Comparison of ENCODE assay signal across 15 mouse cellular contexts in the genomic region with DNA sequence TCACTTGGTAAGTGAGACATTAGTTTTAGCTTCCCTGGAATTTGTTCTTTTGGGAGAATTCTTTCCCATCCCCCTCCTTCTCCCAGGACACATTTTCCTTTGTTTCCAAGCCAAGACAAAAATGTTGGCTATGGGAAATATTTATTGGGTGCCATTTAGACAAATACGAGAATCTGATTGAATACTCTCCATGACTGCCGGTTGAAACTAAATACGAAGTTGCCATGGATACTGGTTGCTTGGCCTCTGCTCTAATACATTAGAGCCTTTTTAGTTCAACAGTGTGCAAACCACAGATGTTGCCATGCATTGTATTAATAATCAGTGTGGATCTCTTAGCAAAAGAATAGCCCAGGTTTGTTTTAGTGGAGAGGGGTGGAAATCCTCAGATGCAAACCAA.
DNase-seq lines count a peak whose midpoint lies in the region; ATAC-seq and TF ChIP-seq lines count a peak whose summit lies in the region.
"Had no signal": no experiment of that assay in that cellular context is flagged by ENCODE, and none has a peak within 500 bp of the region (broad histone marks: within the 10 kb centered on the region; RNA-seq: fewer than 3 reads in every experiment).

No protein-coding gene starts in this region.

- H3K4me1 ChIP-seq in forebrain, embryonic 13.5 days: no peaks in the 10 kb centered on the region
- no peaks in the 10 kb centered on the region for H3K4me1 ChIP-seq in forebrain, embryonic 11.5 days (replicated peaks; ENCODE audit: control insufficient read depth, insufficient read depth, low read length)
- no peaks in the 10 kb centered on the region; the same call in 1 of the 2 replicates for H3K4me1 ChIP-seq in midbrain, embryonic 11.5 days (ENCODE audit: control insufficient read depth, insufficient read depth, low read length)
- peaks cover 7% of the 10 kb centered on the region for H3K4me1 ChIP-seq in midbrain, embryonic 10.5 days
- no peaks in the 10 kb centered on the region; the same call in 1 of the 2 replicates for H3K4me1 ChIP-seq in hindbrain, postnatal 0 days (ENCODE audit: insufficient read depth, low read length)
- H3K4me1 ChIP-seq in neural tube, embryonic 14.5 days (ENCODE audit: control insufficient read depth, insufficient read depth, low read length): no peaks in the 10 kb centered on the region; the same call in 1 of the 2 replicates

- DNase-seq in forebrain, embryonic 11.5 days (ENCODE audit: low spot score): no peak
- no peak for DNase-seq in midbrain, embryonic 11.5 days (ENCODE audit: low spot score, missing footprints)
- DNase-seq in midbrain, embryonic 10.5 days (ENCODE audit: low spot score): no peak
- DNase-seq in hindbrain, postnatal 0 days (ENCODE audit: low spot score): peak; percentile 6
- DNase-seq in gastrocnemius, postnatal 4 days (ENCODE audit: low spot score in 2 of 2): no peak
- no peak for DNase-seq in frontal cortex, postnatal 36 days (ENCODE audit: low spot score in 2 of 2)
- DNase-seq: adrenal gland, postnatal 10 days; cerebellum, postnatal 14 days; kidney, adult 18-20 months; kidney, postnatal 25 days; lung, adult 2 months; thymus, adult 18-20 months had no signal

- no peak overlapping the region for H3K4me2 ChIP-seq in forebrain, embryonic 13.5 days
- no peak overlapping the region for H3K4me2 ChIP-seq in forebrain, embryonic 11.5 days (ENCODE audit: low read depth, low read length, severe bottlenecking)
- H3K4me2 ChIP-seq in midbrain, embryonic 11.5 days: no peak overlapping the region
- H3K4me2 ChIP-seq in hindbrain, postnatal 0 days (ENCODE audit: low read depth, low read length): no peak overlapping the region
- H3K4me2 ChIP-seq in neural tube, embryonic 14.5 days (ENCODE audit: low read depth, low read length): no peak overlapping the region
- H3K4me2 ChIP-seq: heart, embryonic 12.5 days had no signal

- no peaks in the 10 kb centered on the region for H3K27me3 ChIP-seq in forebrain, embryonic 13.5 days
- H3K27me3 ChIP-seq in forebrain, embryonic 11.5 days (ENCODE audit: control insufficient read depth, insufficient read depth, low read length): no peaks in the 10 kb centered on the region
- no peaks in the 10 kb centered on the region for H3K27me3 ChIP-seq in midbrain, embryonic 11.5 days (ENCODE audit: control insufficient read depth, insufficient read depth, low read length)
- no peaks in the 10 kb centered on the region for H3K27me3 ChIP-seq in midbrain, embryonic 10.5 days (ENCODE audit: low read depth, poor library complexity, severe bottlenecking)
- H3K27me3 ChIP-seq in hindbrain, postnatal 0 days (ENCODE audit: insufficient read depth, low read length): no peaks in the 10 kb centered on the region
- no peaks in the 10 kb centered on the region for H3K27me3 ChIP-seq in neural tube, embryonic 14.5 days (ENCODE audit: control insufficient read depth, insufficient read depth, low read length)
- H3K27me3 ChIP-seq: heart, embryonic 12.5 days had no signal

- no peak overlapping the region for H3K27ac ChIP-seq in forebrain, embryonic 13.5 days
- no peak overlapping the region for H3K27ac ChIP-seq in forebrain, embryonic 11.5 days (ENCODE audit: low read depth, low read length)
- H3K27ac ChIP-seq in midbrain, embryonic 11.5 days (ENCODE audit: low read depth, low read length): no peak overlapping the region
- no peak overlapping the region for H3K27ac ChIP-seq in midbrain, embryonic 10.5 days (replicated peaks)
- H3K27ac ChIP-seq in hindbrain, postnatal 0 days: no peak overlapping the region
- no peak overlapping the region for H3K27ac ChIP-seq in neural tube, embryonic 14.5 days (ENCODE audit: low read depth, low read length)

- no peak overlapping the region for H3K4me3 ChIP-seq in forebrain, embryonic 13.5 days
- H3K4me3 ChIP-seq in forebrain, embryonic 11.5 days (ENCODE audit: low read depth, low read length): no peak overlapping the region
- H3K4me3 ChIP-seq in midbrain, embryonic 11.5 days (ENCODE audit: low read depth, low read length): no peak overlapping the region
- no peak overlapping the region for H3K4me3 ChIP-seq in midbrain, embryonic 10.5 days
- H3K4me3 ChIP-seq in hindbrain, postnatal 0 days (ENCODE audit: low read length): no peak overlapping the region
- no peak overlapping the region for H3K4me3 ChIP-seq in neural tube, embryonic 14.5 days (ENCODE audit: low read depth, low read length)
- H3K4me3 ChIP-seq: heart, embryonic 12.5 days had no signal

- ATAC-seq in forebrain, embryonic 13.5 days: peak; percentile 51; the same call in 1 of the 2 replicates
- no peak; the same call in 1 of the 2 replicates for ATAC-seq in forebrain, embryonic 11.5 days (replicated peaks; ENCODE audit: low FRiP score)
- ATAC-seq in midbrain, embryonic 11.5 days (ENCODE audit: low FRiP score): peak; percentile 76; the same call in 1 of the 2 replicates
- no peak for ATAC-seq in hindbrain, postnatal 0 days
- peak; percentile 82; the same call in 1 of the 2 replicates for ATAC-seq in neural tube, embryonic 14.5 days (ENCODE audit: low read depth)

- no peaks in the 10 kb centered on the region for H3K9me3 ChIP-seq in forebrain, embryonic 13.5 days (replicated peaks)
- no peaks in the 10 kb centered on the region for H3K9me3 ChIP-seq in forebrain, embryonic 11.5 days (ENCODE audit: control insufficient read depth, low read length)
- no peaks in the 10 kb centered on the region for H3K9me3 ChIP-seq in midbrain, embryonic 11.5 days (ENCODE audit: control insufficient read depth, low read length)
- no peaks in the 10 kb centered on the region for H3K9me3 ChIP-seq in midbrain, embryonic 10.5 days (replicated peaks)
- H3K9me3 ChIP-seq in hindbrain, postnatal 0 days (ENCODE audit: low read length): no peaks in the 10 kb centered on the region
- no peaks in the 10 kb centered on the region for H3K9me3 ChIP-seq in neural tube, embryonic 14.5 days (ENCODE audit: control insufficient read depth, low read length)
- H3K9me3 ChIP-seq: heart, embryonic 12.5 days had no signal

- no peaks in the 10 kb centered on the region for H3K36me3 ChIP-seq in forebrain, embryonic 13.5 days (ENCODE audit: poor library complexity, severe bottlenecking)
- no peaks in the 10 kb centered on the region for H3K36me3 ChIP-seq in forebrain, embryonic 11.5 days (ENCODE audit: control insufficient read depth, insufficient read depth, low read length)
- H3K36me3 ChIP-seq in midbrain, embryonic 11.5 days (ENCODE audit: control insufficient read depth, insufficient read depth, low read length): no peaks in the 10 kb centered on the region
- H3K36me3 ChIP-seq in midbrain, embryonic 10.5 days: no peaks in the 10 kb centered on the region
- no peaks in the 10 kb centered on the region for H3K36me3 ChIP-seq in hindbrain, postnatal 0 days (ENCODE audit: insufficient read depth, low read length)
- H3K36me3 ChIP-seq in neural tube, embryonic 14.5 days (ENCODE audit: control insufficient read depth, insufficient read depth, low read length): no peaks in the 10 kb centered on the region
- H3K36me3 ChIP-seq: heart, embryonic 12.5 days had no signal

- TF ChIP-seq CTCF in hindbrain, postnatal 0 days (IDR thresholded peaks at IDR 0.05; ENCODE audit: low read depth): no peak

- WGBS in forebrain, embryonic 13.5 days: 27% methylated on average over 3 of the region's 3 CpGs
- WGBS in forebrain, embryonic 11.5 days: 45% methylated on average over 3 of the region's 3 CpGs
- 34% methylated on average over 3 of the region's 3 CpGs for WGBS in midbrain, embryonic 11.5 days
- 60% methylated on average over 3 of the region's 3 CpGs for WGBS in midbrain, embryonic 10.5 days
- WGBS in hindbrain, postnatal 0 days: 12% methylated on average over 3 of the region's 3 CpGs
- 12% methylated on average over 3 of the region's 3 CpGs for WGBS in neural tube, embryonic 14.5 days

- no peak overlapping the region for H3K9ac ChIP-seq in forebrain, embryonic 13.5 days
- no peak overlapping the region for H3K9ac ChIP-seq in forebrain, embryonic 11.5 days (ENCODE audit: low read length)
- no peak overlapping the region for H3K9ac ChIP-seq in midbrain, embryonic 11.5 days (ENCODE audit: low read length)
- H3K9ac ChIP-seq in hindbrain, postnatal 0 days (replicated peaks; ENCODE audit: low read length): no peak overlapping the region
- no peak overlapping the region for H3K9ac ChIP-seq in neural tube, embryonic 14.5 days (replicated peaks; ENCODE audit: low read depth, low read length)
- H3K9ac ChIP-seq: heart, embryonic 12.5 days had no signal

Comparison
In these comparisons a context has a peak if more than half of its experiments do, and no peak if none do; other contexts are left out.
1. ATAC-seq: peak in forebrain, embryonic 13.5 days (single experiment), midbrain, embryonic 11.5 days (single experiment) and neural tube, embryonic 14.5 days (single experiment); none in forebrain, embryonic 11.5 days (single experiment) and hindbrain, postnatal 0 days (single experiment).